Mouse (Mus musculus) MEL (cell line): Measurements from ENCODE around the gene Ccdc63.

Source experiments
- CTCF ChIP-seq, 3 experiments: IDR thresholded peaks in 2 of 3; conservative IDR thresholded peaks in 1 of 3; 2 replicates each; pipeline ENCODE4 v1.5.1; 2011 to 2012; ENCODE audit warnings: low read length in 3 of 3, low read depth in 2 of 3, mild to moderate bottlenecking in 2 of 3, improper control_type of control experiment in 1 of 3, inconsistent platforms in 1 of 3, mixed read lengths in 1 of 3, moderate library complexity in 1 of 3; ENCODE audit not compliant: control insufficient read depth in 1 of 3, insufficient read depth in 1 of 3, poor library complexity in 1 of 3, severe bottlenecking in 1 of 3
- MAX ChIP-seq: IDR thresholded peaks from 2 replicates; pipeline ENCODE4 v1.6.1; 2011; ENCODE audit warnings: low read length, improper control_type of control experiment
- POLR2A ChIP-seq, 2 experiments: IDR thresholded peaks; 2 replicates each; pipeline ENCODE4 v1.6.1; 2011 to 2012; ENCODE audit warnings: low read length in 2 of 2, mild to moderate bottlenecking in 2 of 2, control low read depth in 1 of 2, improper control_type of control experiment in 1 of 2, low read depth in 1 of 2, moderate library complexity in 1 of 2; ENCODE audit not compliant: control insufficient read depth in 1 of 2, insufficient read depth in 1 of 2, poor library complexity in 1 of 2
- SMC3 ChIP-seq: IDR thresholded peaks from 2 replicates; pipeline ENCODE4 v1.6.1; 2011; ENCODE audit warnings: low read depth, low read length, improper control_type of control experiment

DNA sequence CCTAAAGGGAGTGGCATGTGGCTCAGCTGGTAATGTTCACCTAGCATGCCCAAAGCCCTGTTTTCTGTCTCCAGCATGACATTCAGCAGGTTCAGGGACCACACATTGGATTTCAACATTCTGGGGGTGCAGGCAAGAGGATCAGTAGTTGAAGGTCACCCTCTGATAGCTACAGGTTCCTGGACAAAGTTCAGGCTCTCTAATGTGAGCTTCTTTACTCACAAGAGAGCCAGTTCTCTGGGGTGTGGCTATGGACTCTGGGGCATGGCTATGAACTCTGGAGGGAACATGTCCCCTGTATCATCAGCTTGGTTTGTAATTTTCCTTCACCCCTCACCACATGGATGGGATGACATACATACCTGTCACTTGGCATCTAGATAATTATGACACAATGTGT, 15.0 kb upstream of the Ccdc63 start:
- TF ChIP-seq MAX, result no peak
- no peak for TF ChIP-seq POLR2A (IDR thresholded peaks at IDR 0.05; ENCODE audit: control insufficient read depth in 1 of 2, insufficient read depth in 1 of 2, low read depth in 1 of 2, low read length in 2 of 2, poor library complexity in 1 of 2)
- no peak for TF ChIP-seq CTCF (IDR thresholded peaks at IDR 0.05 in 2 of 3, conservative IDR thresholded peaks at IDR 0.05 in 1 of 3; ENCODE audit: control insufficient read depth in 1 of 3, insufficient read depth in 1 of 3, low read depth in 2 of 3, low read length in 3 of 3, poor library complexity in 1 of 3, severe bottlenecking in 1 of 3)
- TF ChIP-seq SMC3, result no peak
